Mouse (Mus musculus) gastrocnemius, adult 8-10 months (tissue): ENCODE measurements around the gene Sigmar1. TPM values are rescaled to one million over a fixed set of nuclear protein-coding genes. Genes with fewer than 3 reads are reported as not detected.
"Not testable (repeated sequence)": the region's sequence is repeated elsewhere in the genome, so short reads cannot be mapped to it uniquely, and the experiment has no call there.

ENCODE experiments used
- DNase-seq, 2 experiments: peaks; one replicate each; pipeline ENCODE4 v3.0.0; 2022; ENCODE audit warnings: low spot score in 2 of 2
- total RNA-seq, 4 experiments: library from RNA; stranded (reverse); gene quantifications; 2 replicates each; pipeline ENCODE4 v1.2.4; 2022

Sigmar1 gene
- total RNA-seq = 1 to 10 TPM; 5.9 to 8.9 (median 6.7) TPM

DNA sequence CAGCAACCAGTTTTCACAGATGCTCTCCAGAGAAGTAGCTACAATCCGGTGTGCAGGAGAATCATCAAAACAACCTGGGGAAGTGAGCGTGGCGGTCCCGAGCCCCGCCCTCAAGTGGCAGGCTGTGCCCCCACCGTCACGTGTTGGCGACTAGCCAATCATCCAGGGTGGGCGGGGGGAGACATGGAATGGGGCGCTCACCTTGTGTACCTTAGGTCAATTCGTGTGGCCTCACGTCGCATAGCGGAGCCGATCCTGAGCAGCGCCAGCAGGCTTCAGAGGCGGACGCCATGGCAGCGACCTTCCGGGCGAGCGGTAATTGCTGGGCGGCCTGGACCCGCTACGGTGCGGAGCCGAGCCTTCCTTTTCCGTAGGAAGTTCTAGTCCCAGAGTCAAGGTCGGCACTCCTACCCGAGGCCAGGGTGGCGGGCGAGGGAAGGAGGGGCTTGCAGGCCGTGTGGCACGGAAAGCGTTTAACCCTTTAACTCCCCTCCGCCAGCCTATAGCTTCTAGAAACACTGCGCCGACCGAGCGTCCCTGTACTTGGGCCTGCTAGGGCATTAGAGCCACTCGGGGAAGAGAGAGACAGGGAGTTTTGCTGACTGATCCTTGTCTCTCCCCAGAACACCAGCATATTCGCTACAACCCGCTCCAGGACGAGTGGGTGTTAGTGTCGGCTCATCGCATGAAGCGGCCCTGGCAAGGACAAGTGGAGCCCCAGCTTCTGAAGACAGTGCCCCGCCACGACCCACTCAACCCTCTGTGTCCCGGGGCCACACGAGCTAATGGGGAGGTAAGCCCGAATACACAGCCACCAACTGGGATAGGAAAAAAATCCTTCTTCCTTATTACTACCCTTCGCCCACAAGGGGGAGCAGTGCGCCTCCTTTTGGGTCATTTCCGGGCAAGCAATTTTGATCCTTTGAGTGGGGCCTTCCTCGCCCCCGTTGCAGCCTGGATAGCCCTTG is at the start of gene Sigmar1:
Gene Sigmar1, minus strand, starts transcription at position 820 of the 968 bp plus-strand sequence.
- peak; percentile 70 to 71 for DNase-seq

DNA sequence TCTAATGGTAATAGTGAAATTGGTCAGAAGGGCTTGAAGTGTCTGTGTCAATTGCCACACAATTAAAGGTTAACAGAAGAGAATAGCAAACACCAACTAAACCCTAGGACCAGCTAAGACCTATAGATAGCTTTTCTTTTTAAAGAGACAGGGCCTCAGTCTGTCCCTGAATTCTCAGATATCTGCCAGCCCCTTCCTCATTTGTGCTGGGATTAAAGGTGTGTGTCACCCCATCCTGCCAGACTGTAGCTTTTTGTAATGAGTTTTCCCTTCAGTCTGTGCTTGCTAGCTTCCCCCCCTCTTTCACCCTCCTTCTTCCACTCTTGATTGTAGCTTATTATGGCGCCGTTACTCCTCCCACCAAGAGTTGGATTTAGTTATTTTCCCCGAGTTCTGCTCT is 27.2 kb upstream of the Sigmar1 start:
- DNase-seq = not testable (repeated sequence)

- DNase-seq = not testable (repeated sequence)
Observed at GRCm38 (mm10) chr4:41782711-41783110, 26.8 kb upstream of the Sigmar1 start.

- DNase-seq = not testable (repeated sequence)
Observed at GRCm38 (mm10) chr4:41781748-41782485, 26.0 kb upstream of the Sigmar1 start.

- DNase-seq = peak in 1 of 2 experiments; percentile 58
Observed at GRCm38 (mm10) chr4:41781271-41781670, 25.3 kb upstream of the Sigmar1 start.

GRCm38 (mm10) chr4:41775840-41776239 is 19.9 kb upstream of the Sigmar1 start:
- not testable (repeated sequence) for DNase-seq

DNA sequence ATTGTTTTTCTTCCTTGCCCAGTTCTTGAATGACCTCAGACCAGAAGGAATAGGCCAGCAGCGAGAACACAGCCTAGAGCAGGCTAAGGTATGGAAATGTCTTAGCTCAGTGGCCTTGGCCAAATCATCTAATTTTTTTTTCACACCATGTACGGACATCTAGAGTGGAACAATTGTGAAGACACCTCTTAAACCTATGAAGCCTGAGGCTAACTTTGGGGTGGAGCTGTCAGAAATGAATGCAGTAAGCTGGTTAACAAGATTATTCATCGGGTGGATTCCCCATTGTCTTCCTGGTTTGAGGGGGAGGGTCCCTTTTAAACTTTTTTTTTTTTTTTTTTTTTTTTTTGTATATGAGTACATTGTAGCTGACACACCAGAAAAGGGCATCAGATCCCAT is 18.5 kb upstream of the Sigmar1 start:
- not testable (repeated sequence) for DNase-seq

DNA sequence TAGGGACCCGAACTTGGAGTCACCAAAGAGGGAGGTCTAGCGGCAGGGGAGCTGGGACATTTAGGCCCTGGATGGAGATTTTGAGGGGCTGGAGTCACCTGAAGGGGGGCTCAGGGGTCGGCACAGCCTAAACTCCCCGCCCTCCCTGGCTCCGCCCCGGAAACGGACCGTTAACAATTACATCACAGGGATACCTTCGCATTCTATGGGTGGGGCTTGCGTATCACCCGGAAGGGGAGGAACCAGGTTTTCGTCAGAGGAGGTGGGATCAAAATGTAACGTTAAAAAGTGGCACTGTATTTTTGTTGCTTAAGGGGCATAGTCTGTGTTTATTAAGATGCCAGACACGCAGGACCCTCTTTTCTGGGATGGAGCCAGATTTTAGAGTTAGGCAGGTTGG is 18.0 kb upstream of the Sigmar1 start, which contains the start of gene Ccl27a:
Gene Ccl27a, minus strand, starts transcription at position 246 of the 400 bp plus-strand sequence.
- peak; percentile 65 to 72 for DNase-seq

GRCm38 (mm10) chr4:41773502-41773901 is 17.5 kb upstream of the Sigmar1 start:
- peak; percentile 51 to 69 for DNase-seq

DNA sequence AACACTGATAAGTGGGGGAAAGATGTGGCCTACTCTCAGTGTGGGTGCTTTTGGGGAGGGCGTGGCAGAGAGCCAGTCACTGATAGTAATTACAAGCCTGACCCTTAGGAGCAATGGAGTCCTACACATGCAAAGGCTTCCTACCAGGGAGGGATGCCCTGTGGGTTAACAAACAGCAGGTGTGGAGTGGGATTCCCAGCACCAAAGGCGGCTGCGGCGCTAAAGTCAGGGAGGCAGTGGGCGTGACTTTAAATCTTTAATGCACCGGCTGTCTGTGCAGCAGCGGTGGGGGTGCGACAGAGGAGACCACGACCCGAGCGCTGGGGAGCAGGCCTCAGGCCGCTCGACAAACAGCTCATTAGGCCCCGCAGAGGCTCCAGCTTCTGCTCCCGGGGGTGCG is 17.0 kb upstream of the Sigmar1 start:
- DNase-seq = peak in 1 of 2 experiments; percentile 24

- not testable (repeated sequence) for DNase-seq
Observed at GRCm38 (mm10) chr4:41767301-41767700, 11.3 kb upstream of the Sigmar1 start.

- DNase-seq = not testable (repeated sequence)
Observed at GRCm38 (mm10) chr4:41763176-41763575, 7.2 kb upstream of the Sigmar1 start.

GRCm38 (mm10) chr4:41762688-41763114 is 6.7 kb upstream of the Sigmar1 start:
- DNase-seq = peak; percentile 75 to 84

- DNase-seq = no peak
Observed at GRCm38 (mm10) chr4:41762099-41762687, 6.2 kb upstream of the Sigmar1 start.

DNA sequence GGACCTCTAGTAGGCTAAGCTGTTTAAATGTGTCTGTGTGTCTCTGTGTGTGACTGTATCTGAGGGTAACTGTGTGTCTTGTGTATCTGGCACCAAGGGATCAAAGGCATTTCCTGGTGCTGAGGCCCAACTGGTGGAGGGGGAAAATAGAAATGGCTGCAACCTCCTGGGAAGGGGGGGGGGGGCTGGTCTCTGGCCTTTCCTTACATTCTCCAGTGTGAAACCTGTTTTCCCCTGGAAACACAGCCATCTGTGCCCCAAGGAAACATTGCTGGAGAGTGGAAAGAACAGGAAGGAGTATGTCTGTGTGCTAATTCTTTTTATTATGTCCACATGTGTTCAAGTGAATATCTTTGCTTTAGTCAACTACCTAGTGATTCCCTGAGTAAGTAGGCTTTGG is 5.7 kb upstream of the Sigmar1 start:
- DNase-seq = no peak

GRCm38 (mm10) chr4:41760911-41761310 is 5.0 kb upstream of the Sigmar1 start:
- DNase-seq = no peak

DNA sequence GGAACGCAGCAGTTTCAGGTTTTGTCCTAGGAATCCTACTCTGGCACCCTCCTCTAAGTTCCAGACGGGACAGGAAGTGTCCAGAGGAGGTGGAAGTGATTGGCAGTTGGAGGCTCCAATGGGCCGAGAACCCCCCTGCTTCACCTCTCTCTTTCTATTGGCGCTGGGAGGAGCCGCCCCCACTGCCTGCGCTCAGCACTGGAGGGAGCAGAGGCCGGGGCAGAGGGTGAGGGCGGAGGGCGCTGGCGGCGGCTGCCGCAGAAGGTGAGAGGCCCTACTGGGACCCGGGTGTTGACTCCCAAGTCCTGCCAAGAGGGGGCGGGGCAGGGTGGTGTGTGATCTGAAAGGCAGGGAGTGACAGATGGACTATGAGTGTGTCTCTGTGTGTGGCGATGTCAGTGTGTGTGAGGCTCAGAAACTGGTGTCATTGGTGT is 4.3 kb upstream of the Sigmar1 start:
- peak; percentile 93 to 95 for DNase-seq

DNA sequence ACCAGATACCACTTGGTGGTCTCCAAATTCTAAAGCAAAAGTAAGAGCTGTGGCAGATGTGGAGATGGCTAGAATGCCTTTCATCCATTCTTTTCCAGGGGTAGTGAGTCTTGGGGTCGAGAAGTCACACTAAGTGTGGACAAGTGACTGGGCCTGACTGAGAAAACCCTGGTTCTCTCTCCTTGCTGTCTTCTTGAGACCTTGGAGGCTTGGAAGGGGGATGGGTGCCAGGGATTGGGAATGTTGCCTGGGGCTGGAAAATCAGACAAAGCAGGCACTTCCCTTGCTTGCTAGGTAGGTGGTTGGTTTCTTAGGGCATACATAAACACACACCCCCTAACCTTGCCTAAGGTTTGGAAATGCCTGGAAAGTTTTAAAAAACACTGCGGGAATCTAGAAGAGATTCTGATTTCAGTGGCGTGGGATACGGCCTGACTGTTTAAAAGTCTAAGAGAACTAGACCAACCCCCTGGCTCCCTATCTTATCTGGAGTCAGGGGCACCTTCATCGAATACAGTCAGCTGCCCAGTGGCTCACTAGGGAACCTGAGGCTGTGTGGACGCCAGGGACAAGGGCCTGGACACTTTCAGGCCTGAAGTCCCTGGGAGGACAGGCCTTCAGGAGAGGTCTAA is 3.8 kb upstream of the Sigmar1 start:
- DNase-seq = no peak

DNA sequence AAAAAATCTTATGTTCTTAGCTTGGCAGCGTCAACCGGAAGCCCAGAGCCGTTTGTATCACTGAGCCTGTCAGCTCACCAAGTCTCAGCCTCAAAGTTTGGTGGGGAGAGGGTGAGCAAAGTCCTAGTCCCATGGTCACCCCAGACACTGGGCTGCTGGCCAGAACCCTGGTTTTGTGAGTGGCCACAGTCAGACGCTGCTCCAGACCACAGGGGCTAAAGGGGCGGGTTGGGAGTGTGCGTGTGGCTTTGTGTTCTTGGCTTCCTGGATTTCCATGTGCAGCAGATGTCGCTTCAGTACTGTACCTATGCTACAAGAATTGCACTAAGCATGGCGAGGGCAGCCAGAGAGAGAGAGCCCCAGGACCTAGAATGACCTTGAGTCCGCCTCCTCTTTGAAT is 3.2 kb upstream of the Sigmar1 start:
- DNase-seq = no peak

DNA sequence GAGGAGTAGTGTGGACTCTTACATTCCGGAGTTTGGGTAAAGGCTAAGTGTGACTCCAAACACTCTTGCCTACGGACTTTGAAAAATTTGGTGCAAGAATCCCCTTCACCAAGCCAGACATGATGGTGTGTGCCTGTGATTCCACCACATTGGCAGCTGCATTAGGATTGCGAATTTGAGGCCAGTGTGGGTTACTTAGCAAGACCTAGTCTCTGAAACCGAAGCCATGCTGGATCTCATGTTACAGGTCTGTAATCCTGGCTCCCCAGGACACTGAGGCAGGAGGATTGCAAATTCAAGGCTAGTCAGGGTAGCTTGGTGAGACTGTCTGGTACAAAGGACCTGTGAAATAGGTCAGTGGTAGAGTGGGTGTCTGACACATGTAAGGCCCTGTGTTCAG is 2.7 kb upstream of the Sigmar1 start:
- no peak for DNase-seq

GRCm38 (mm10) chr4:41758021-41758420 is 2.1 kb upstream of the Sigmar1 start:
- DNase-seq = no peak
